Mouse (Mus musculus): ENCODE measurements around the gene Cyp2r1.
"Not testable (repeated sequence)": the region's sequence is repeated elsewhere in the genome, so short reads cannot be mapped to it uniquely, and the experiment has no call there.

Cyp2r1 gene

DNA sequence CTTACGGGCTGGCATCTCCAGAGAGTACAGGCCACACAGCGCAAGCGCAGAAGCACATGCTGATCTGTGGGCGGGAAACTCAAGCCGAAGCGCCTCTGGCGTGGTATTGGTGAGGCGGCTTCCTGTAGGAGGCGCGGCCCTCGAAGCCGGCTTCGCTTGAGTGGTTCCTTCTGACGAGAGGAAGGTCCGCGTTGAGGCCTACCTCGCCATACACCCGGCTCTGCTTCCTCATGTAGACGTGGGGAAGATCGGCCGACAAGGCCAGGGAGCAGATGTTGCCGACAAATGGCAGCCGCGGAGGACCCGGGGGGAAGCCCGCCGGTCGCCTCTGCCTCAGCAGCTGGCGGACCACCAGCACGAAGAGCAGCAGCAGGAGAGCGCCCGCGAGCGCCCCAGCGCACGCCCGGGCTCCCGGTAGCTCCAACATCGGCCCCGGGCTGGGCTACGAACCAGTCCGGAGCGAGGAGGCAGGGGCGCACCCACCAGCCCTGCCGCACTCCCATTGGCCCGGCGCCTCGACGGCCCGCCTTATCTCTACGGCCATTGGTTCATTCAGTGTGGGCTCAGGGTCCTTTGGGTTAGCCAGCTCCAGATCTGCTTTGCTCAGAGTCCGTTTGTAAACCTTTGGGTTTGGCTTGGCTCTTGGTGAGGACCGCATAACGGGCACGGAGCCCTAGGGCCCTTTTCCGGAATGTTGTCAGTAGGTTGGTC, at the start of gene Cyp2r1:
TSS of gene Cyp2r1 (minus strand) at position 442 of the 711 bp plus-strand sequence.
- peak; percentile 95 for DNase-seq (ENCODE audit: low read depth, low spot score)

DNA sequence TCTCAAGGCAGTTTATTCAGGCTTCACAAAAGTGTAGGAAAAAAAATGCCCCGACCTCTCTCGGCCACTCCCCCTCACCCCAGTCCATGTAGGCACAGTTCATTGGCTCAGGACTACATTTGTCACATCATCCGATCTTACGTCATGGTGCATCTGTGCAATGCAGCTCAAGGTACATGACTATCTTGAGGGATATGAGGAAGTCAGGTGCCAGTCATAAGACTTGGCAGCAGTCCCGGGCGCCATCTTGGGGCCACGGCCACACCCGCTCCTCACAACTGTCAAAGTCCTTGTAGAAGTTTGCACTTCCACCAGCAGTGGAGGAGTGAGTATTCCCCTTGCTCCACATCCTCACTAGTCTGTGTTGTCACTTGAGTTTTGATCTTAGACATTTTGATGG, 31.6 kb upstream of the Cyp2r1 start:
- DNase-seq (ENCODE audit: low read depth, low spot score): not testable (repeated sequence)

DNA sequence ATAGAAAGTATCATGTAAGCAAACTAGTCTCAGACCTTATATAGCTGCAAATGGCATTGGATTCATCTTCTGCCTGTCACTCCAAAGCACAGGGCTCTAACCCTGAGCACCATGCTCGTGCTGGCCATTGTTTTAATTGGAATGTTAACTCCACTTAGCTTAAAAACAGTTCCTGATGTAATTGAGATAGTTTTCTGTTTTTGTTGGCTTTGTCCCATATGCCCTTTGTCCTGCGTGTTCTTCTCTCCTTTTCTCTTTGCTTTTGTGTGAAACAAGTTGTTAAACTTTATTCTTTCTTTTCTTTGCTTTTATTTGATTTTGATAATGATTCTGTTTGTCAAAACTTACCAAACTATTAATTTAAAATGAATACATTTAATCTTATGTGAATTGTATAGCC, 19.7 kb upstream of the Cyp2r1 start:
- no peak for DNase-seq (ENCODE audit: low read depth, low spot score)

DNA sequence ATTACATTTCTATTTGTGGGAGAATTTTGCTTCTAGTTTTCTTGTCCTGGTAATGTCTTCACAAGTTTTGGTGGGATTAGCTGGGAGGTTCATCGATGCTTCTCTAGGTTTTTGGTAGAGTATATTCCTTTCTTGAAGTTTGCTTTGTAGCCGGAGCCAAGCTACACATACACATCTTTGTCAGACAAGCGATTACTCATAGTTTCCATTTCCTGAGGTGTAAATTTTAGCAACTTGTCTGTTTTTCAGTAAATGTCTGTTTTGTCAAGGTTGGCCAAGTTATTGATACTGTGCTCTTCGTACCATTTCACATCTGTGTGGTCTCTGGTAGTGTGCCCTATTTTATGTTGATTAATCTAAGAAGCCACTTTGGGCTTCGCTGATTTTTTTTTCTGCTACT, 18.4 kb upstream of the Cyp2r1 start:
- DNase-seq (ENCODE audit: low read depth, low spot score): no peak

DNA sequence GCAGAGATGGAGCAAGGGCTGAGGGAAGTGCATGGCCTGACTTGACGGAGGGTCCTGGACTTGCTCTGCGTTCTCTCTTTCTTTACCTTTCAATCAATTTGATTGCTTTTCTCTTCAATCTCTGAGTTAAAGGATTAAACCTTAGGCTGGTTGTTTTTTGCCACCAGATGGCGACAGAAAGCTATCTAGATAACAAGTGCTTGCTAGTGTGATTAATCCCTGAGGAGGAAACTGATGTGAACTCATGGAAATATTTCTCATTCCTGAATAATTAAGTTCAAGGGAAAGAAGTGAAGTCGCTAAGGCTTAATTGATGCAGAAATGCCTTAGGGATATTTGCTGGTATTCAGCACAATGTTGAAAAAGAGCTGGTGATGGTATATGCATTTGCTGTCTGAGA, 17.7 kb upstream of the Cyp2r1 start:
- peak; percentile 80 for DNase-seq (ENCODE audit: low read depth, low spot score)

DNA sequence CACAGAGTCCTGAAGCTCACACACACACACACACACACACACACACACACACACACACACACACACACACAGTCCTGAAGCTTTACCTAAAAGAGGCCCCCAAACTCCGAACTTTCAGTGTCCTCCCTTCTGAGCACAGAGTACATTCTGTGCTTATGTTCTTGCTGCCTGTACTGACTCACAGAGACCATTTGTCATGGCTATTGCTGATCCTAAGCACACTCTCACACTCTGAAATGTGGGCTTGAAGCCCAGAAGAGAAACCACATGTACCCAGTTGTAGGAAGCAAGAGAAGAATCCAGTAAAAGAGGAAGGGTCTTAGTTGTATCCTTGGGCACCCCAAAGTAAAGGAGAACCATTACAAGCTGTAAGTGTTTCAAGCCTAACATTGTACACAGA, 14.9 kb upstream of the Cyp2r1 start:
- DNase-seq (ENCODE audit: low read depth, low spot score): peak; percentile 19

DNA sequence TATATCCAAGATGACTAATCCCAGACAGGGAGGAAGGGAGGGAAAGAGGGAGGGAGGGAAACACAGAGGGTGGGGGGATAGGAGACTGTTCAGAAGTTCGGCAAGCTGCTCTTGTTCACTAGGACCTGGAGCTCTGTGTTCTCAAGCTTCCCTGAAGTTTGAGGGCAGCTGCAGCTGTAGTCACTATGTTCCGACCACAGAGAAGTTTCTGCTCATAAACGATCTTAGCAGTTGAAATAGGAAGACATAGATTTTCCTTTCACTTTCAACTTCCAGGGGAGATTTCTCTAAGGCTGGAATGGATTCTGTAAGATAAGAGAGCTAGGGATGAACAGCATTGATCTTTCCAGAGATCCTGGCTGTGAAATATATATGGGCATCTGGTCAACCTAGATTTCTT, 14.2 kb upstream of the Cyp2r1 start:
- DNase-seq (ENCODE audit: low read depth, low spot score): peak; percentile 16

DNA sequence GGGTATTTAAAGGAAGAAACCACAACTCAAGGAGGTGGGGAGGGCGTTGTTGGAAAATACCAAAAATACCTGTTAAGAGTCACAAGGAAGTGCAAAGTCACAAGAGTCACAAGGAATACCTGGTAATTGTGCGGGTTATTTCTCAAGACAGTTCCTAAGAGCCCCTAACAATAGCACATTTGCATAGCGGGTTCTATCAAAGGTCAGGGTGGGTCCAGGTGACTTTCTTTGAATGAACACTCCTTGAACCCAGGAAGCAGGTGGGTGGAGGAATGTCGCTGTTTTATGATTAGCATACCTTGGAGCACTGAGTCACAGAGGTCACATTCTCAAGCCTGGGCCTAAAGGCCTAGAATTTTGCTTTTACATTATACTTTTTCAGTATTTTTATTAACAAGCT, 11.1 kb upstream of the Cyp2r1 start:
- not testable (repeated sequence) for DNase-seq (ENCODE audit: low read depth, low spot score)

DNA sequence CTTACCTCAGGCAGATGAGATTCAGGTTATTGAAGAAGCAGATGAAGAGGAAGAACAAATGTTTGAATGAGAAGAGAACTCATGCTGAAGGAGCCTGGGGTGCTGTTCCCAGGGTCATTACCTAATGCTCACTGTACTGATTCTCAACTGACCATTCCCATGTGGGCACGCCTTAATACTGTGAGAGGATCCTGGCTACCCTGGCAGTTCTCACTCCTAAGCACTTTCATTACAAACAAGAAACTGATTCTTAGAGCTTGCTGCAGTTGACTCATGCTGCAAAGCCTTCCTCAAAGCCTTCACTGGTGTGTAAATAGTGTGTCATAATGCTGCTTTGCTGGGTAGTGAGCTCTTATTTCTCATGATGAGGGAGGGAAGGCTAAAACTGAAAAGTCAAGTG, 26.6 kb downstream of the Cyp2r1 start:
- DNase-seq (ENCODE audit: low read depth, low spot score): no peak

DNA sequence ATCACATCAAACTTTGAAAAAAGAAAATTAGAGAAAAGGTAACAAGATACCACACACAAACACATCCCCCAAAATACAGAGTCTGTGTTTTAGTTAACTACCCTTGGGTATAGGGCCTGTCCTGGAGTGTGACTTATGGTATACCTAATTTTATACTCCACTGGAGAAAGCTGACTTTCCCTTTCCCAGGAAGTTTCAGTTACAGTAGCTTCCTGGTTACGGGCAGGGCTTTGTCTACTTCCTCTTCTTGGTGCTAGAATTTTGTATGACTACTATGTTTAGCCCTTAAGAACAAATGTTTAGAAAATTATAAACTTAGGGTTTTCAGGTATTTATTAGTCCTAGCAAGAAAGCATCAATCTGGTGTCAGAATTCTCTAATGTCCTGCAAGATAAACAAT, 36.5 kb downstream of the Cyp2r1 start:
- no peak for DNase-seq (ENCODE audit: low read depth, low spot score)

DNA sequence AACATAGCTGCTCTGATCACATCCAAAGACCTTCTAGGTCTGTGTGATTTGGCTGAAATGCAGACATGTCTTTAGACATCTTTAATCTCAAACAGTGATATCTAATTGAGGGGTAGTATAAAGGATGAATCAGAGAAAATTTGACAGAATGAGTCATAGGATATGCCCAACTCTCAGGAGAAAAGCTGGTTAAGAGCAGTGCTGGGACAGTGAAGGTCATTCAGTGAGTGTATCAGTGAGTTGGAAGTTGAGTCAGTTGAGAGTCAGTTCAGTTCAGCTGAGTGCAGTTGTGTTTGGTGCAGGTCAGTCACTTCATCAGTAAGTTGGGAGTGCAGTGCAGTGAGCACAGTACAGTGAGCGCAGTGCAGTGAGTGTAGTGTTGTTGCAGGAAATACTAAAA, 42.6 kb downstream of the Cyp2r1 start:
- peak; percentile 7 for DNase-seq (ENCODE audit: low read depth, low spot score)

DNA sequence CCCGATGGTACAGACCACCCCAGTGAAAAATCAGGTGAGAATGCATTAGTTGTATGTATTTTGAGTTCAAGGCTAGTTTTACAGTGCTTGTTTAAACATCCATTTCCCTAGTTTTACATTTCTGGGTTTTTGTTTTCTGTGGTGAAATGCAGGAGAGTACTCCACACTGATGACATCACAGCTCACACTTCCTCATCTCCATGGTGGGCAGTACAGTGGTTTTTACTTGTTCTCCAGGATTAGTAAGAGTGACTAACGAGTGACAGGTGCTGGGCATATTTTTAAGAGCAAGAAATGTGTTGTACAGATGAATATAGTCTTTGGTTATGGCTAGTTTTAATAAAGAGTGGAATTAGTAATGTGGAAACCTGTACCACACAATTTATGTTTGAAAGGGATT, 53.9 kb downstream of the Cyp2r1 start:
- DNase-seq (ENCODE audit: low read depth, low spot score): no peak
